Mouse (Mus musculus) small intestine, adult 2 months (tissue): ENCODE results near the gene Eef1akmt2. TPM values are rescaled to one million over a fixed set of nuclear protein-coding genes. Genes with fewer than 3 reads are reported as not detected.

ENCODE experiments used
- H3K27ac ChIP-seq: fragments of 200-500 bp; 2 replicates; pipeline ENCODE4 v1.5.1; 2012; ENCODE audit warnings: low read depth, low read length, control low read depth, inconsistent platforms; ENCODE audit not compliant: insufficient read depth
- H3K27me3 ChIP-seq: fragments of 200-500 bp; 2 replicates; pipeline ENCODE4 v1.6.1; 2012; ENCODE audit warnings: mild to moderate bottlenecking, moderate library complexity, low read length, inconsistent platforms; ENCODE audit not compliant: control insufficient read depth, insufficient read depth
- H3K36me3 ChIP-seq: fragments of 200-500 bp; 2 replicates; pipeline ENCODE4 v1.6.1; 2012; ENCODE audit warnings: mild to moderate bottlenecking, low read length, control low read depth, inconsistent platforms; ENCODE audit not compliant: control insufficient read depth, insufficient read depth
- H3K4me1 ChIP-seq: fragments of 200-500 bp; 2 replicates; pipeline ENCODE4 v1.6.1; 2012; ENCODE audit warnings: low read length, inconsistent platforms, mixed read lengths; ENCODE audit not compliant: control insufficient read depth, insufficient read depth, insufficient read length
- H3K4me3 ChIP-seq: fragments of 200-500 bp; 2 replicates; pipeline ENCODE4 v1.5.1; 2012; ENCODE audit warnings: low read depth, mild to moderate bottlenecking, control low read depth, inconsistent platforms, low read length, moderate library complexity
- CTCF ChIP-seq: fragments of 200-500 bp; IDR thresholded peaks from 2 replicates; pipeline ENCODE4 v1.5.1; 2012; ENCODE audit warnings: low read depth, mild to moderate bottlenecking, control low read depth, inconsistent platforms, low read length, moderate library complexity, mixed read lengths; ENCODE audit not compliant: insufficient replicate concordance, insufficient read length; ENCODE audit errors: extremely low read depth
- POLR2A ChIP-seq: fragments of 200-500 bp; IDR thresholded peaks from 2 replicates; pipeline ENCODE4 v1.6.1; 2012; ENCODE audit warnings: low read depth, mild to moderate bottlenecking, control low read depth, inconsistent platforms, low read length, moderate library complexity
- WGBS: fragments of 180-500 bp; shearing (Covaris S2); methylation state at CpG from one replicate; pipeline ENCODE4 v1.1.7; 2018; 5-methylcytosine and 5-hydroxymethylcytosine counted together
- polyA plus RNA-seq: library from polyadenylated mRNA; depleted of rRNA; stranded (reverse); fragments of >200 nt; gene quantifications from 2 replicates; pipeline ENCODE4 v1.2.3, GENCODE M21; 2012

Eef1akmt2 gene
- polyA plus RNA-seq, 1 experiment: 1.1 TPM

- H3K4me1 ChIP-seq: peaks cover 53% of the 10 kb centered on the region
- WGBS: 68% methylated on average over 4 of the region's 4 CpGs
These were observed 64.8 kb downstream of the Eef1akmt2 start for GRCm38 (mm10) chr7:132787496-132788190.

GRCm38 (mm10) chr7:132787022-132787421, 65.5 kb downstream of the Eef1akmt2 start:
- H3K4me3 ChIP-seq: no peak overlapping the region
- TF ChIP-seq CTCF (no peak), POLR2A (no peak)
- H3K27ac ChIP-seq: peak overlapping the region; percentile 86
- H3K4me1 ChIP-seq: peaks cover 54% of the 10 kb centered on the region
- 45% methylated on average over 4 of the region's 4 CpGs for WGBS
- H3K27me3 ChIP-seq: no peaks in the 10 kb centered on the region
- no peaks in the 10 kb centered on the region for H3K36me3 ChIP-seq

More at GRCm38 (mm10) chr7:132787496-132788190, 64.8 kb downstream of the Eef1akmt2 start:
- Histone ChIP-seq H3K36me3 (no peaks in the 10 kb centered on the region), H3K27me3 (no peaks in the 10 kb centered on the region), H3K27ac (peak overlapping the region; percentile 86), H3K4me3 (no peak overlapping the region)
- no peak for TF ChIP-seq CTCF
- no peak for TF ChIP-seq POLR2A

GRCm38 (mm10) chr7:132786522-132786921, 66.0 kb downstream of the Eef1akmt2 start:
- H3K27me3 ChIP-seq: no peaks in the 10 kb centered on the region
- H3K4me1 ChIP-seq: peaks cover 59% of the 10 kb centered on the region
- peak overlapping the region; percentile 86 for H3K27ac ChIP-seq
- no peak overlapping the region for H3K4me3 ChIP-seq
- H3K36me3 ChIP-seq: no peaks in the 10 kb centered on the region
- WGBS: 21% methylated on average over 4 of the region's 4 CpGs
- TF ChIP-seq CTCF: no peak
- TF ChIP-seq POLR2A: no peak

GRCm38 (mm10) chr7:132786011-132786410, 66.5 kb downstream of the Eef1akmt2 start:
- H3K4me1 ChIP-seq: peaks cover 63% of the 10 kb centered on the region
- H3K36me3 ChIP-seq: no peaks in the 10 kb centered on the region
- 20% methylated on average over 7 of the region's 7 CpGs for WGBS
- no peak overlapping the region for H3K4me3 ChIP-seq
- H3K27ac ChIP-seq: peak overlapping the region; percentile 86
- TF ChIP-seq POLR2A: no peak
- TF ChIP-seq CTCF: no peak
- H3K27me3 ChIP-seq: no peaks in the 10 kb centered on the region

GRCm38 (mm10) chr7:132784101-132784500, 68.4 kb downstream of the Eef1akmt2 start:
- Histone ChIP-seq H3K4me3 (no peak overlapping the region), H3K27me3 (no peaks in the 10 kb centered on the region), H3K4me1 (peaks cover 62% of the 10 kb centered on the region), H3K36me3 (no peaks in the 10 kb centered on the region), H3K27ac (no peak overlapping the region)
- TF ChIP-seq POLR2A: no peak
- no peak for TF ChIP-seq CTCF
- 75% methylated on average over 5 of the region's 5 CpGs for WGBS

GRCm38 (mm10) chr7:132781850-132782249, 70.6 kb downstream of the Eef1akmt2 start:
- TF ChIP-seq CTCF: no peak
- no peak for TF ChIP-seq POLR2A
- Histone ChIP-seq H3K27me3 (no peaks in the 10 kb centered on the region), H3K27ac (peak overlapping the region; percentile 63), H3K4me3 (no peak overlapping the region), H3K36me3 (peaks cover 13% of the 10 kb centered on the region), H3K4me1 (peaks cover 66% of the 10 kb centered on the region)
- WGBS: 42% methylated on average over 6 of the region's 6 CpGs

- Histone ChIP-seq H3K4me1 (peaks cover 66% of the 10 kb centered on the region), H3K4me3 (no peak overlapping the region)
These were observed 71.2 kb downstream of the Eef1akmt2 start for GRCm38 (mm10) chr7:132781130-132781814.

More at GRCm38 (mm10) chr7:132781130-132781814, 71.2 kb downstream of the Eef1akmt2 start:
- no peaks in the 10 kb centered on the region for H3K27me3 ChIP-seq
- peaks cover 15% of the 10 kb centered on the region for H3K36me3 ChIP-seq
- 48% methylated on average over 7 of the region's 7 CpGs for WGBS
- no peak for TF ChIP-seq POLR2A
- no peak for TF ChIP-seq CTCF
- peak overlapping the region; percentile 63; the same call in 1 of the 2 replicates for H3K27ac ChIP-seq
